Mouse (Mus musculus): ENCODE data around the gene Olfr739. TPM values are rescaled to one million over a fixed set of nuclear protein-coding genes. Genes with fewer than 3 reads are reported as not detected.

The Olfr739 gene
- not detected for total RNA-seq (2021)
- long read RNA-seq, result 0 reads

- DNase-seq (ENCODE audit: low spot score in 2 of 2), result no peak
These were observed at the start of gene Olfr739 for GRCm38 (mm10) chr14:50418326-50418725. Gene Olfr739 (plus strand): TSS chr14:50418626.

GRCm38 (mm10) chr14:50380863-50381262 is 37.6 kb upstream of the Olfr739 start, which contains the start of gene Olfr736:
Gene Olfr736 (plus strand): TSS chr14:50381163.
- DNase-seq (ENCODE audit: low spot score in 2 of 2), result no peak

- no peak for DNase-seq (ENCODE audit: low spot score in 2 of 2)
These were observed 11.2 kb upstream of the Olfr739 start, which contains the start of gene Olfr738 for GRCm38 (mm10) chr14:50407268-50407667. Gene Olfr738 (plus strand): TSS chr14:50407568.

GRCm38 (mm10) chr14:50445245-50445644 is 26.8 kb downstream of the Olfr739 start, which contains the start of gene Olfr740:
Gene Olfr740 (plus strand): TSS chr14:50445545.
- no peak for DNase-seq (ENCODE audit: low spot score in 2 of 2)

- no peak for DNase-seq (ENCODE audit: low spot score in 2 of 2)
These were observed 54.0 kb downstream of the Olfr739 start, which contains the start of gene Olfr741 for GRCm38 (mm10) chr14:50472438-50472837. Gene Olfr741 (plus strand): TSS chr14:50472738.

Other genes with a start within 250 kb of the Olfr739 start
- gene Olfr730, start 230.4 kb upstream of the Olfr739 start, total RNA-seq (2021), result not detected
- gene Olfr731, start 176.8 kb upstream of the Olfr739 start, total RNA-seq (2021), result not detected
- not detected for gene Olfr732, start 134.4 kb upstream of the Olfr739 start, total RNA-seq (2021)
- gene Olfr733, start 117.1 kb upstream of the Olfr739 start, total RNA-seq (2021), result not detected
- not detected for gene Olfr734, start 91.9 kb upstream of the Olfr739 start, total RNA-seq (2021)
- not detected for gene Olfr735, start 69.8 kb upstream of the Olfr739 start, total RNA-seq (2021)
- gene Tlr11, start 60.7 kb upstream of the Olfr739 start, total RNA-seq (2021), result not detected
- gene Olfr736, start 37.5 kb upstream of the Olfr739 start, total RNA-seq (2021), result not detected
- gene Olfr738, start 11.1 kb upstream of the Olfr739 start, total RNA-seq (2021), result not detected
- gene Olfr740, start 26.9 kb downstream of the Olfr739 start, total RNA-seq (2021), result not detected
- not detected for gene Olfr741, start 54.1 kb downstream of the Olfr739 start, total RNA-seq (2021)
- gene Olfr742, start 85.0 kb downstream of the Olfr739 start, total RNA-seq (2021), result not detected
- gene Olfr743, start 103.2 kb downstream of the Olfr739 start, total RNA-seq (2021), result not detected
- not detected for gene Olfr744, start 196.3 kb downstream of the Olfr739 start, total RNA-seq (2021)
- not detected for gene Olfr745, start 220.8 kb downstream of the Olfr739 start, total RNA-seq (2021)
- not detected for gene Olfr746, start 228.5 kb downstream of the Olfr739 start, total RNA-seq (2021)